Mouse (Mus musculus) CD4-positive, CD25-positive, alpha-beta regulatory T cell, adult 4 months (primary cell): Measurements from ENCODE around the gene Nkx6-2. TPM values are rescaled to one million over a fixed set of nuclear protein-coding genes. Genes with fewer than 3 reads are reported as not detected.

Experiments
- ATAC-seq: one replicate; pipeline ENCODE4 v1.8.0; 2017
- polyA plus RNA-seq, 2 experiments: library from polyadenylated mRNA; unstranded; fragments of 100-300 nt; shearing (Covaris generic); gene quantifications; one replicate each; pipeline ENCODE4 v1.2.1; 2017

Nkx6-2 gene
- polyA plus RNA-seq, 2 experiments from 2014 or later = not detected

- no peak for ATAC-seq
Observed at GRCm38 (mm10) chr7:139566533-139566932, 16.1 kb downstream of the Nkx6-2 start.

DNA sequence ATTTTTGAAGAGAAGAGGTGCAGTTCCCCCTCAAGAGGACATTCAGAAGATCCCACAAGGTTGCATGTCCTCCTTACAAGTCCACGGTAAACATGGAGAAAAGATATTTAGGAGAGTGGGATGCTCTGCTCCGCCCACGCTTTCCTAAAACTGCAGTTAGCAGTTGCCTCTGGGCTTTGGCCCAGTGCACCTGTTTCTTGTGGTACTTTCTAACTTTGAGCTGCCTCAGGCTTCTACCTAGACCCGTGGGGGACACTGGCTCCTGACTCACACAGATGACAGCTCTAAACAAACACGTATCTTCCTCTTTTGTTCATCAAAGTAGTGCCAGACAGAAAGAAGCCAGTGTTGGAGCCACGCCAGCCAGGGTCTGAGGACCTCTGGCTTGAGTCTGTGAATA, 16.6 kb downstream of the Nkx6-2 start:
- no peak for ATAC-seq

GRCm38 (mm10) chr7:139564161-139564560, 18.4 kb downstream of the Nkx6-2 start:
- no peak for ATAC-seq

- no peak for ATAC-seq
Observed at GRCm38 (mm10) chr7:139563425-139563824, 19.2 kb downstream of the Nkx6-2 start.

DNA sequence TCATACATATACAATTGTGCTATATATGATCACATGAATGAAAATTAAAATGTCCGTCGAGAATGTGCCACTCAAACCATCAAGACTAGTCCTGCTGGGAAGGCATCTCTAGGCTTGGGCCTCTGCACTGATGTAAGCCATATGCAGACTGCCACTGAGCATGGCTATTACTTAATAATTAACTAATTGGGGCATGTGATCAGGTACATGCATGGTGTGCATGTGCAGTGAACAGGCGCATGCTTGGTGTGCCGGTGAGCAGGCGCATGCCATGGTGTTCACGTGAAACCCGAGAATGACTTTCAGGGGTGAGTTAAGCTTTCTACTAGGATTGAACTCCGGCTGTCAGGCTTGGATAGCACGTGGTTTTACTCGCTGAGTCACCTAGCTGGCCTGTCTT, 22.9 kb downstream of the Nkx6-2 start:
- no peak for ATAC-seq

DNA sequence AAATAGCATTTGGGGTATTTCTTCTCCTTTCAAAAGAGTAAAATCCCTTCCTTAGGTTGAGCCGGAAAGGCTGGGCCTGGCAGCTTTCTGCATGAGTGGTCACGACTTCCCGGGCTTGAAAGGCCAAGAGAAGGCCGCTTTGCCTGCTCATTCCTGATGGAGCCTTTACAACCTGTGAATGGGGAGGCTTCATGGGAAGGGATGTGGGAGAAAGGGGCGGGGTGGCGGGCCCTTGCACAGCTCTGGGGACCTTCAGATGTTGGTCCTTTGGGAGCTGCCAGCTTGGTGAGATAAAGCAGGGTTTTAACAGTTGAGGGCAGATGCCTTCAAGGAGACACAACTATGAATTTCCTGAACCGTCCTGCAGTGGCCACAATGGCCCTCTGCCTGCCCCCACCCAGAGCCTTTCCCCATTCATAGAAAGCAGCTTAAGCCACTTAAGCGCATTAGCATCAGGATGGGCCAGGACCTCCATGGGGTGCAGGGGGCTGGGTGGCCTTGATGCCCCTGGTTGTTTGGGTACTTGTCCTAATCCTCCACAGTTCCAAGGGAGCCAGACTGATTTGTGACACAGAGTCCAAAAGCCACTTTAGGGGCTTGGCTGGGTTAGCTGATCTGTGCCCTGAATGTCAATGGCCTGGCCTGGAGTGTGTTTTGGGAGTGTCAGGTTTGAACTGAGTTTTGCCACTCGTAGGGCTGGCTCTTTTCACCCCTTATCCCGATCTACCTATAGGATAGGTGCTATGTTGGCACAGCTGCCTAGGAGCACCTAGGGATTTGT, 25.7 kb downstream of the Nkx6-2 start:
- ATAC-seq = no peak

GRCm38 (mm10) chr7:139556331-139556730, 26.3 kb downstream of the Nkx6-2 start:
- no peak for ATAC-seq

- no peak for ATAC-seq
Observed at GRCm38 (mm10) chr7:139551519-139551918, 31.1 kb downstream of the Nkx6-2 start.

GRCm38 (mm10) chr7:139550086-139550783, 32.4 kb downstream of the Nkx6-2 start:
- no peak for ATAC-seq

DNA sequence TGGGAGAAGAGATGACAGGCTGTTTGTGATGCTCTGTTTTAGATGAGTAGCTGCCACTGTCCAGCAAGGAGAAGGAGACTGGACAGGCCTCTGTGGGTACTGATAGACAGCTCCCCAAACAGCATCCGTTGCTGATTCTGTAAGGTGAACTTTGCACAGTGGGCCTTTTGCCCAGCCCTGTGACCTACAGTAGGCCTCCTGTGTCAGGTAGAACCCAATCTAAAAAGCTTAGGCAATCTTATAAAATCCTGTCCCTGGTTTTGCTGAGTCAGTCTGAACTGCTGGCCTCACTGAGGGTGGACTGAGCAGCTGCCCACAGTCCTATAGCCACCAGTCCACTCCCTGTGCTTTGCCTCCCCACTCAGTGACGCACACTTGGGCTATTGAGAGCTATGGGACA, 35.3 kb downstream of the Nkx6-2 start:
- no peak for ATAC-seq

GRCm38 (mm10) chr7:139544706-139545625, 37.6 kb downstream of the Nkx6-2 start:
- ATAC-seq = no peak

DNA sequence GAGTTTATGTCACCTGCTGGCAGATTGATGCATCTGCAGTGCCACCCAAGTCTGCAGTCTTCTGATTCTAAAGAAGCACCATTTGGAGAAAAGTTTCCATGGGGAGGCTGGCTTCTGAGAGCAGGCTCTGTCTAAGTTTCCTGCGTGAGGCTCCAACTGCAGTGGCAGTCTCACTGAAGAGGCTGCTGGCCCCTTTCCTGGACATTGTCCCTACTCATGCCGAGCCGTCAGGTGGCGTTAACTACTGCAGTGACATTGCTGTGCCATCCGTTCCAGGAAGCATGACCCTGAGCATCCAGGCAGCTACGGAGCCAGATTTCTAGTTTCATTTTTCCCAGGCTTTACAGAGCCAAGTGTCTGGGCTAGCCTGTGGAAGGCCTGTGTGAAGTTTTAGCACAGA, 41.2 kb downstream of the Nkx6-2 start:
- no peak for ATAC-seq

- ATAC-seq = no peak
Observed at GRCm38 (mm10) chr7:139540601-139541000, 42.0 kb downstream of the Nkx6-2 start.

DNA sequence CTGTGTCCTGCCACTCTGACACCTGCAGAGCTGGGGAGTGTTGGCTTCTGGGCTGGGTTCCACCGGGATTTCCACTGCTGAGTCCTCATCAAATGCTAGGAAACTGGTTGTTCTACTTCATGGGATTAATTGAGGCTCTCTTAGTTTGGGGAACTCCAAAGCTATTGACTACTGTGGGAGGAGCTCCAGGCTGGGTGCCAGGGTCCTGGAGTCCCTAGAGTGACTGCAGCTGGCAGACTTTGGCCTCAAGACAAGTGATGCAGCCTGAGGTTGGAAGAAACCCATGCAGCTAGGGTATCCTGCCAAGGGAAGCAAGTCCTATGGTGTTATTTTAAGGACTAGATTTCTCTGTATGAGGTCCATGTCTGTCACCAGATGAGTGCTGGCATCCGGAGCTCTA, 44.1 kb downstream of the Nkx6-2 start:
- ATAC-seq = no peak

DNA sequence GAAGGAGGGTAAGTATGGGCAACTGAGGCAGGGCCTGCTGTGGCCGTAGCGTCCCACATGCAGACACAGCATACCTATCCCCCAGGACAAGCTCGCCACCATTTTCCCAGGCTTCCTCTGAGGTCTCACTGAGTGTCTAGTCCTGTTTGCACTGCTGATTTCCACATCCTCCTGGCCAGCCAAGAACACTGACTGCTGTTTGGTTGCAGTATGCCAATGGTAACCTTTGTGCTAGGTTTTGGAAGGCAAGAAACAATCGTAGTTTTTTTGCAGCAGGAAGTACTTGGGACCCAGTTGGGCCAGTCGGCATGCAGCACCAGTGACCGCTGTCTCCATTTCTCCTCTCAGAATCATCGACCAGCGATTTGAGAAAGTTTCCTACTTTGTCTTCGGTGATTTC, 44.8 kb downstream of the Nkx6-2 start:
- no peak for ATAC-seq

DNA sequence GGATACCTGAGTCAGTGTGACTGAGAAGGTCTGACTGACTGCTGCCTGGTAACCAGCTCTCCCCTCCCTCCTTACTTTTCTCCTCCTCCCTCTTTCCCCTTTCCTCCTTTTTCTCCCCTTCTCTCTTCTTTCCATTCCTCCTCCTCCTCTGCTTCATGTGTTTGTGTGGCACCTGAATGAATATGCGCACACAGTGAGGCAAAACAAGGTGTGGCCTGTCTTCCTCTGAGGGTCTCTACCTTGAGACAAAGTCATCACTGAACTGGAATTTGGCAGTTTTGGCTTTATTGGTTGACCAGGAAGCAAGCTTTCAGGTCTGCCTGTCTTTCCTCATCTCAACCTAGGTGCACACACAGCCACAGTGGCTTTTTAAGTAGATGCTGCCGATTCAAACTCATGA, 45.8 kb downstream of the Nkx6-2 start:
- no peak for ATAC-seq

DNA sequence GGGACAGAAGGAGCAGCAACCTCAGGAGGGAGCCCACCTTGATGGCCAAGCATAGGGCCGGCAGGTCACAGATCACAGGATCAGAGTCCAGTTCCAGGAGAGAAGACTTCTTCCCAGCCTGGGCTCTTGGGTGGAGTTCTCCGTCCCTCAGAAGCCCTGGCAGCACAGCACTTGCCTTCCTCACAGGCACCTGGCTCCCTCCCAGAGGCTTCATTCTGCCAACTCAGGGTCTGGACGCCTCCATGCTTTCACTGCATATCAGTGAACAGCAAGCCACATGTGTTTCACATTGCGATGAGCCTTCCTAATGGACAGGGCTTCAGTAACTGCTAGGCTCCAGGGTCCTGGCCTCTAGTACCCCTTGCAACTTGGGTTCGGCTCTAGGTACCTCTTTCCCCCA, 46.3 kb downstream of the Nkx6-2 start:
- no peak for ATAC-seq

- no peak for ATAC-seq
Observed at GRCm38 (mm10) chr7:139531428-139531801, 51.2 kb downstream of the Nkx6-2 start.

GRCm38 (mm10) chr7:139530591-139531427, 51.8 kb downstream of the Nkx6-2 start:
- ATAC-seq = no peak
